Mouse (Mus musculus) erythroid progenitor cell, adult 5-6 weeks (primary cell): Measurements from ENCODE around the gene Olfr598. TPM values are rescaled to one million over a fixed set of nuclear protein-coding genes. Genes with fewer than 3 reads are reported as not detected.
"Not testable (repeated sequence)": the region's sequence is repeated elsewhere in the genome, so short reads cannot be mapped to it uniquely, and the experiment has no call there.

Experiments
- ATAC-seq: replicated peaks from 2 replicates; pipeline ENCODE4 v1.8.0; 2016; ENCODE audit warnings: moderate number of reproducible peaks, mild to moderate bottlenecking, moderate TSS enrichment, inconsistent platforms; ENCODE audit not compliant: poor library complexity, low FRiP score, severe bottlenecking
- total RNA-seq, 2 experiments: library from RNA; stranded (forward) in 1 of 2; stranded (reverse) in 1 of 2; fragments of 150-400 nt in 1 of 2; fragments of 186-747, 209-891 nt in 1 of 2; gene quantifications; 2 replicates each; pipeline versions ENCODE4 v1.2.3 to v1.2.4; 2015 to 2017; ENCODE audit warnings: low replicate concordance in 2 of 2

Gene Olfr598
- total RNA-seq (2015; ENCODE audit: low replicate concordance) (not detected in 2 replicates), total RNA-seq (2017; ENCODE audit: low replicate concordance) (1.0 TPM in 1 of 2 replicates, not detected in the other)

GRCm38 (mm10) chr7:103323268-103323667 is at the start of gene Olfr598:
Olfr598 (plus strand) TSS chr7:103323568.
- ATAC-seq, result no peak

GRCm38 (mm10) chr7:103305348-103305747 is 18.0 kb upstream of the Olfr598 start, which contains the start of gene Olfr596:
Olfr596 (plus strand) TSS chr7:103305648.
- not testable (repeated sequence) for ATAC-seq

- ATAC-seq, result not testable (repeated sequence)
Observed at GRCm38 (mm10) chr7:103316015-103316414, 7.4 kb upstream of the Olfr598 start, which contains the start of gene Olfr597. Olfr597 (plus strand) TSS chr7:103316315.

DNA sequence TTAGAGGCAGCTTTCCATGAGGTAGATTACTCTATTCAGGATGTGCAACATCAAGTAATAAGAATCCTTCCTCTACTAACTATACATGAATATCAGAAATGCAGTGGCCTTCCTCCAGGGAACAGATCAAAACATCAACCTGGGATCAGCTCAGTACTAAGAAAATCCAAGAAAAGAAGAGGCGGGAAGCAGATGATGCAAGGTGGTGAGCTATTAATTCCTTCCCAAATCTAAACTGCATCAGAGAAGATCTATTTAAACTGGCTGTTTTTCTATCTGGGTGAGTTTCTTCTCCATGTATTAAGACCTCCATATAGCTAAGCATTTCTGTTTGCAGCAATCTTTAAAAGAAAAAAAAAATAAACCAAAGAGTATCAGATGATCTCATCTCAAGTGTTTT is 12.2 kb downstream of the Olfr598 start, which contains the start of gene Olfr599:
Gene Olfr599 (plus strand): TSS at position 301 of the 400 bp plus-strand sequence.
- ATAC-seq, result no peak

DNA sequence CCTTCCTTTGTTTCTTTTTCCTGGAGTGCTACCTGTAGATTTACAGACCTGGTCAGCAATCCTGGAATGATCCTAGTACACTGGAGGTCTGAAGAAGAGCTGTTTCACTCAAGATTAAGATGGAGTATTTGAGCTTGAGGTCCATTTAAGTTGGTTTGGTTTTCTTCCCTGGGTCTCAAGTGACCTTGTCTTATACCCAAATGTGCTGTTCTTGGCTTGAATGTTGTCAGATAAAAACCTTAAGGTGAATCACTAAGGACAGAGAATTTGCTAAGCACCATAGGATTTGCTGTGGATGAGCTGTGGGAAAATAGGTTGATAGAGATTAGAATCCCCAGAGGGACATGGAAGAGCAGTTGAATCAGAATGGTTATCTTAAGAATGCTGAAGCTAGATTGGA is 26.2 kb downstream of the Olfr598 start, which contains the start of gene Olfr600:
Gene Olfr600 (minus strand): TSS at position 101 of the 400 bp plus-strand sequence.
- no peak for ATAC-seq

GRCm38 (mm10) chr7:103362555-103362954 is 39.2 kb downstream of the Olfr598 start, which contains the start of gene Olfr601:
Olfr601 (minus strand) TSS chr7:103362655.
- no peak for ATAC-seq

Other genes with a start within 250 kb of the Olfr598 start
- not detected in 2 replicates for gene Olfr584, start 241.7 kb upstream of the Olfr598 start, total RNA-seq (2015; ENCODE audit: low replicate concordance)
- gene Olfr584, start 241.7 kb upstream of the Olfr598 start, total RNA-seq (2017; ENCODE audit: low replicate concordance), result not detected in 2 replicates
- not detected in 2 replicates for gene Olfr585, start 225.8 kb upstream of the Olfr598 start, total RNA-seq (2015; ENCODE audit: low replicate concordance)
- gene Olfr585, start 225.8 kb upstream of the Olfr598 start, total RNA-seq (2017; ENCODE audit: low replicate concordance), result not detected in 2 replicates
- gene Olfr586, start 197.9 kb upstream of the Olfr598 start, total RNA-seq (2015; ENCODE audit: low replicate concordance), result not detected in 2 replicates
- gene Olfr586, start 197.9 kb upstream of the Olfr598 start, total RNA-seq (2017; ENCODE audit: low replicate concordance), result not detected in 2 replicates
- gene Olfr588-ps1, start 182.7 kb upstream of the Olfr598 start, total RNA-seq (2015; ENCODE audit: low replicate concordance), result not detected in 2 replicates
- 0.39 TPM in 1 of 2 replicates, not detected in the other for gene Olfr588-ps1, start 182.7 kb upstream of the Olfr598 start, total RNA-seq (2017; ENCODE audit: low replicate concordance)
- gene Olfr589, start 167.2 kb upstream of the Olfr598 start, total RNA-seq (2015; ENCODE audit: low replicate concordance), result not detected in 2 replicates
- not detected in 2 replicates for gene Olfr589, start 167.2 kb upstream of the Olfr598 start, total RNA-seq (2017; ENCODE audit: low replicate concordance)
- gene Olfr591, start 145.2 kb upstream of the Olfr598 start, total RNA-seq (2015; ENCODE audit: low replicate concordance), result not detected in 2 replicates
- not detected in 2 replicates for gene Olfr591, start 145.2 kb upstream of the Olfr598 start, total RNA-seq (2017; ENCODE audit: low replicate concordance)
- gene Olfr592, start 138.8 kb upstream of the Olfr598 start, total RNA-seq (2015; ENCODE audit: low replicate concordance), result not detected in 2 replicates
- gene Olfr592, start 138.8 kb upstream of the Olfr598 start, total RNA-seq (2017; ENCODE audit: low replicate concordance), result not detected in 2 replicates
- not detected in 2 replicates for gene Olfr593, start 111.7 kb upstream of the Olfr598 start, total RNA-seq (2015; ENCODE audit: low replicate concordance)
- not detected in 2 replicates for gene Olfr593, start 111.7 kb upstream of the Olfr598 start, total RNA-seq (2017; ENCODE audit: low replicate concordance)
- not detected in 2 replicates for gene Olfr594, start 106.6 kb upstream of the Olfr598 start, total RNA-seq (2015; ENCODE audit: low replicate concordance)
- gene Olfr594, start 106.6 kb upstream of the Olfr598 start, total RNA-seq (2017; ENCODE audit: low replicate concordance), result not detected in 2 replicates
- not detected in 2 replicates for gene Usp17ld, start 71.1 kb upstream of the Olfr598 start, total RNA-seq (2015; ENCODE audit: low replicate concordance)
- 0.90 TPM in 1 of 2 replicates, not detected in the other for gene Usp17ld, start 71.1 kb upstream of the Olfr598 start, total RNA-seq (2017; ENCODE audit: low replicate concordance)
- gene Olfr596, start 17.9 kb upstream of the Olfr598 start, total RNA-seq (2015; ENCODE audit: low replicate concordance), result not detected in 2 replicates
- gene Olfr596, start 17.9 kb upstream of the Olfr598 start, total RNA-seq (2017; ENCODE audit: low replicate concordance), result not detected in 2 replicates
- gene Olfr597, start 7.3 kb upstream of the Olfr598 start, total RNA-seq (2015; ENCODE audit: low replicate concordance), result not detected in 2 replicates
- gene Olfr597, start 7.3 kb upstream of the Olfr598 start, total RNA-seq (2017; ENCODE audit: low replicate concordance), result not detected in 2 replicates
- gene Olfr599, start 12.3 kb downstream of the Olfr598 start, total RNA-seq (2015; ENCODE audit: low replicate concordance), result not detected in 2 replicates
- not detected in 2 replicates for gene Olfr599, start 12.3 kb downstream of the Olfr598 start, total RNA-seq (2017; ENCODE audit: low replicate concordance)
- gene Olfr600, start 26.1 kb downstream of the Olfr598 start, total RNA-seq (2015; ENCODE audit: low replicate concordance), result not detected in 2 replicates
- not detected in 2 replicates for gene Olfr600, start 26.1 kb downstream of the Olfr598 start, total RNA-seq (2017; ENCODE audit: low replicate concordance)
- not detected in 2 replicates for gene Olfr601, start 39.1 kb downstream of the Olfr598 start, total RNA-seq (2015; ENCODE audit: low replicate concordance)
- not detected in 2 replicates for gene Olfr601, start 39.1 kb downstream of the Olfr598 start, total RNA-seq (2017; ENCODE audit: low replicate concordance)
- not detected in 2 replicates for gene Olfr603, start 62.6 kb downstream of the Olfr598 start, total RNA-seq (2015; ENCODE audit: low replicate concordance)
- not detected in 2 replicates for gene Olfr603, start 62.6 kb downstream of the Olfr598 start, total RNA-seq (2017; ENCODE audit: low replicate concordance)
- not detected in 2 replicates for gene Usp17lc, start 91.5 kb downstream of the Olfr598 start, total RNA-seq (2015; ENCODE audit: low replicate concordance)
- not detected in 2 replicates for gene Usp17lc, start 91.5 kb downstream of the Olfr598 start, total RNA-seq (2017; ENCODE audit: low replicate concordance)
- not detected in 2 replicates for gene Olfr605, start 121.9 kb downstream of the Olfr598 start, total RNA-seq (2015; ENCODE audit: low replicate concordance)
- not detected in 2 replicates for gene Olfr605, start 121.9 kb downstream of the Olfr598 start, total RNA-seq (2017; ENCODE audit: low replicate concordance)
- gene Olfr606, start 125.5 kb downstream of the Olfr598 start, total RNA-seq (2015; ENCODE audit: low replicate concordance), result not detected in 2 replicates
- gene Olfr606, start 125.5 kb downstream of the Olfr598 start, total RNA-seq (2017; ENCODE audit: low replicate concordance), result not detected in 2 replicates
- not detected in 2 replicates for gene Olfr607, start 140.6 kb downstream of the Olfr598 start, total RNA-seq (2015; ENCODE audit: low replicate concordance)
- not detected in 2 replicates for gene Olfr607, start 140.6 kb downstream of the Olfr598 start, total RNA-seq (2017; ENCODE audit: low replicate concordance)
- not detected in 2 replicates for gene Olfr608, start 146.3 kb downstream of the Olfr598 start, total RNA-seq (2015; ENCODE audit: low replicate concordance)
- gene Olfr608, start 146.3 kb downstream of the Olfr598 start, total RNA-seq (2017; ENCODE audit: low replicate concordance), result not detected in 2 replicates
- not detected in 2 replicates for gene Olfr609, start 174.5 kb downstream of the Olfr598 start, total RNA-seq (2015; ENCODE audit: low replicate concordance)
- gene Olfr609, start 174.5 kb downstream of the Olfr598 start, total RNA-seq (2017; ENCODE audit: low replicate concordance), result not detected in 2 replicates
- not detected in 2 replicates for gene Olfr610, start 188.6 kb downstream of the Olfr598 start, total RNA-seq (2015; ENCODE audit: low replicate concordance)
- not detected in 2 replicates for gene Olfr610, start 188.6 kb downstream of the Olfr598 start, total RNA-seq (2017; ENCODE audit: low replicate concordance)
- gene Olfr611, start 197.3 kb downstream of the Olfr598 start, total RNA-seq (2015; ENCODE audit: low replicate concordance), result not detected in 2 replicates
- not detected in 2 replicates for gene Olfr611, start 197.3 kb downstream of the Olfr598 start, total RNA-seq (2017; ENCODE audit: low replicate concordance)
- gene Olfr612, start 219.1 kb downstream of the Olfr598 start, total RNA-seq (2015; ENCODE audit: low replicate concordance), result not detected in 2 replicates
- gene Olfr612, start 219.1 kb downstream of the Olfr598 start, total RNA-seq (2017; ENCODE audit: low replicate concordance), result not detected in 2 replicates
- not detected in 2 replicates for gene Olfr613, start 224.5 kb downstream of the Olfr598 start, total RNA-seq (2015; ENCODE audit: low replicate concordance)
- gene Olfr613, start 224.5 kb downstream of the Olfr598 start, total RNA-seq (2017; ENCODE audit: low replicate concordance), result not detected in 2 replicates
- not detected in 2 replicates for gene Olfr615, start 232.5 kb downstream of the Olfr598 start, total RNA-seq (2015; ENCODE audit: low replicate concordance)
- not detected in 2 replicates for gene Olfr615, start 232.5 kb downstream of the Olfr598 start, total RNA-seq (2017; ENCODE audit: low replicate concordance)
- gene Olfr616, start 245.6 kb downstream of the Olfr598 start, total RNA-seq (2015; ENCODE audit: low replicate concordance), result not detected in 2 replicates
- not detected in 2 replicates for gene Olfr616, start 245.6 kb downstream of the Olfr598 start, total RNA-seq (2017; ENCODE audit: low replicate concordance)
- not detected in 2 replicates for gene Olfr617, start 249.5 kb downstream of the Olfr598 start, total RNA-seq (2015; ENCODE audit: low replicate concordance)
- gene Olfr617, start 249.5 kb downstream of the Olfr598 start, total RNA-seq (2017; ENCODE audit: low replicate concordance), result not detected in 2 replicates